Mouse (Mus musculus) layer of hippocampus, adult 2 months (tissue): ENCODE results near the gene Hpn. TPM values are rescaled to one million over a fixed set of nuclear protein-coding genes. Genes with fewer than 3 reads are reported as not detected.
A peak's percentile ranks its signal among the peaks of the same experiment; 100 is the strongest.

ENCODE experiments used
- DNase-seq, 2 experiments: peaks; one replicate each; pipeline ENCODE4 v3.0.0; 2022; ENCODE audit warnings: low spot score in 2 of 2
- H3K27ac ChIP-seq: fragments of 200-600 bp; 2 replicates; pipeline ENCODE4 v1.8.1; 2022
- H3K4me3 ChIP-seq: fragments of 200-600 bp; 2 replicates; pipeline ENCODE4 v1.8.1; 2022; ENCODE audit warnings: mild to moderate bottlenecking
- CTCF ChIP-seq: fragments of 200-600 bp; conservative IDR thresholded peaks from 2 replicates; pipeline ENCODE4 v1.8.1; 2022; ENCODE audit warnings: antibody characterized with exemption, mild to moderate bottlenecking, moderate library complexity
- total RNA-seq, 2 experiments: library from RNA; stranded (reverse); gene quantifications; 2 replicates each; pipeline ENCODE4 v1.2.3; 2021

The Hpn gene
- total RNA-seq, 2 experiments from 2014 or later = 2.9 to 7.1 TPM

GRCm38 (mm10) chr7:31130197-31130596, 15.1 kb upstream of the Hpn start:
- no peak overlapping the region for H3K4me3 ChIP-seq
- DNase-seq = no peak
- no peak overlapping the region for H3K27ac ChIP-seq

DNA sequence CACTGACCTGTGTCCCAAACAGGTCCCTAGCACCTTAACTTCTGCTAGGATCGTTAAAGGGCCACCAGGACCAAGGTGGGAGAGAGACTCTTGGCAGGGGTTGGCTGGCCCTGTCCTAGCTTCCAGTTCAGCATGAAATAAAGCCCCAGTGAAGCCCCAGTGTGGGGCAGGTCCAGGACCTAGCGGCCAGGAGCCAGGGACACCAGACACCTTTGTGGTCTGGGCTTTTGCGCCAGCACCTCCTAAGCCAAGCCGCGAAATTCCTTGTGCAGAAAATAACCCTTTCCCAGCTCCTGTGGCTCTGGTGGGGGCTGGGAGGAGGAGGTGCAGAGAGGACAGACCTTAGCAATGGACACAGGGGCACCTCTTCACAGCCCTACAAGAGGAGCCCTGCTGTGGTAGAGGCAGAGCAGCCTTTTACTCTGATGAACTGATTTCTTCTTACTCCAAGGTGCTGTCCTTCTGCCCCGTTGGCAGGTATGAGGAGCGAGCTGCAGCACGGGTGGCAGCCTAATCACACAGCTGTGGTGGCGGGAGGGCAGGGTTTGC, 13.1 kb upstream of the Hpn start:
- DNase-seq = no peak
- TF ChIP-seq CTCF = no peak
- H3K27ac ChIP-seq = peak overlapping the region; percentile 97; the same call in 1 of the 2 replicates
- H3K4me3 ChIP-seq = no peak overlapping the region

More at GRCm38 (mm10) chr7:31130197-31130596, 15.1 kb upstream of the Hpn start:
- TF ChIP-seq CTCF = no peak

GRCm38 (mm10) chr7:31126851-31127724, 12.0 kb upstream of the Hpn start, which contains the start of gene Scn1b:
Gene Scn1b, minus strand, starts transcription at chr7:31127003.
- H3K27ac ChIP-seq = peak within 1 kb of the TSS; percentile 97
- peak within 1 kb of the TSS; percentile 71 for H3K4me3 ChIP-seq
- TF ChIP-seq CTCF = no peak
- peak; percentile 59 to 60 for DNase-seq

GRCm38 (mm10) chr7:31126211-31126751, 11.2 kb upstream of the Hpn start:
- no peak for TF ChIP-seq CTCF
- Histone ChIP-seq H3K27ac (peak overlapping the region; percentile 97), H3K4me3 (peak overlapping the region; percentile 71)
- DNase-seq = no peak

DNA sequence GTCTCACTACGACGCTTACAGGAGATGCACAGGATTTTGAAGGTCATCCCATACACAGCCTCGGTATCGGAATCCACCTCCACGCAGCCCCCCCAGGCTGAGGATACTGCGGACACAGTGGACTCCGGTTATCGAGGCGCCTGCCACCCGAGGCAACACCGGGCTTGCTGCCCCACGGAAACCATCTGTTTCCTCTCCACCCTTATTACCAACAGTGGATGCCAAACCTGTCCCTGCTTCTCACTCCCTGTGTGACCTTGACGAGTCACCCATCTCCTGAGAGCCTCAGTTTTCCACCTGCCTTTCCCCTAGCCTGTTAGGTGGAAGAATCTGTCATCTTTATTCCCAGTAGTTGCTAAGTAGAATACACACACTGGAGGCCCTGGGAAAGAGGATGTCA, 10.0 kb upstream of the Hpn start:
- TF ChIP-seq CTCF = no peak
- Histone ChIP-seq H3K4me3 (peak overlapping the region; percentile 71), H3K27ac (peak overlapping the region; percentile 97)
- DNase-seq = no peak

GRCm38 (mm10) chr7:31124381-31124780, 9.3 kb upstream of the Hpn start:
- Histone ChIP-seq H3K4me3 (peak overlapping the region; percentile 71), H3K27ac (peak overlapping the region; percentile 97)
- DNase-seq = no peak
- TF ChIP-seq CTCF = no peak

- no peak for TF ChIP-seq CTCF
- DNase-seq = no peak
- Histone ChIP-seq H3K27ac (no peak overlapping the region), H3K4me3 (no peak overlapping the region; the same call in 1 of the 2 replicates)
Observed at GRCm38 (mm10) chr7:31123697-31124096, 8.6 kb upstream of the Hpn start.

- TF ChIP-seq CTCF = no peak
- no peak overlapping the region for H3K4me3 ChIP-seq
- no peak for DNase-seq
- peak overlapping the region; percentile 9; the same call in 1 of the 2 replicates for H3K27ac ChIP-seq
Observed at GRCm38 (mm10) chr7:31122641-31123631, 7.8 kb upstream of the Hpn start.

GRCm38 (mm10) chr7:31119556-31119955, 4.5 kb upstream of the Hpn start:
- Histone ChIP-seq H3K4me3 (no peak overlapping the region), H3K27ac (peak overlapping the region; percentile 11; the same call in 1 of the 2 replicates)
- DNase-seq = no peak
- TF ChIP-seq CTCF = no peak

- no peak for DNase-seq
- H3K27ac ChIP-seq = peak overlapping the region; percentile 83
- H3K4me3 ChIP-seq = no peak overlapping the region
- no peak for TF ChIP-seq CTCF
Observed at GRCm38 (mm10) chr7:31118486-31118885, 3.4 kb upstream of the Hpn start.

GRCm38 (mm10) chr7:31117465-31117864, 2.4 kb upstream of the Hpn start:
- Histone ChIP-seq H3K4me3 (no peak overlapping the region), H3K27ac (peak overlapping the region; percentile 83)
- peak; percentile 35 for TF ChIP-seq CTCF
- peak in 1 of 2 experiments; percentile 74 for DNase-seq

- peak overlapping the region; percentile 83 for H3K27ac ChIP-seq
- no peak for DNase-seq
- no peak overlapping the region for H3K4me3 ChIP-seq
- no peak for TF ChIP-seq CTCF
Observed at GRCm38 (mm10) chr7:31116721-31117145, 1.6 kb upstream of the Hpn start.
